Mouse (Mus musculus): ENCODE measurements around the gene Ttll3. TPM values are rescaled to one million over a fixed set of nuclear protein-coding genes. Genes with fewer than 3 reads are reported as not detected.

The Ttll3 gene
- total and polyA plus RNA-seq, 3 experiments: 5.7 to 11.2 TPM; not detected in 1

DNA sequence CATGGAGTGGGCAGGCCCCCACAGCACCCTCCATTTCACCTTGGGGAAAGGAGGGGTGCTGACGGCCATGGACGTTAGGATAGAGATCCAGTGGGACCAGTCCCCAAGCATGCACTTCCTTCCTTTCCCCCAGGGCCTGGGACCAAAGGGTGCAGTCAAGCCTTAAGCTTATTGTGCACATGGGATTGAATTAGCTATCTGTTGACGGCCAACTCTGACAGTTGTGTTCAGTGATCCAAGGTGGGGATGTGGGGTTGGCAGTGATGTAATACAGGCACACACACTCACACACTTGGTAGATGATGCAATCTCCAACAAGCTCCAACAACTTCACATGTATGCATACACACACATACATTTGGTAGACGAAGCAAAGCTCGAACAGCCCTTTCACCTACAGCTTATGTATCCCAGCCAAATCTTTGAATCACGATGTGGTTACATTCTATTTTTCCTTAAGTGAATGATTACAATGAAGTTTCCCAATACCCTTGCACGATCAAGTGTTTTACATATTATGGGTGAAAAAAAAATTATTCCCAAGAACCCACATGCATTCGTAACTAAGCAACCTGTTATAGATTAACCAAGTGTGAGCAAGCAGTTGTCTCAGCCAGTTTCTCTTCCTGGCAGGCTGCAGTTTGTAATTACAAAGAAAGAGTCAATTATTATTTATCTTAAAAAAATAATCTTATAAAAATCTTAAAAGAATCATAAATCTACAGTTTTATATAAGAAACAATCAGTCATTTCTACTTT, 55.3 kb downstream of the Ttll3 start:
- TF ChIP-seq ETS1 (IDR thresholded peaks at IDR 0.05; ENCODE audit: low read depth, low read length) (0 out of 2 replicates have a peak, but pooled peaks have one; percentile 21), GABPA (IDR thresholded peaks at IDR 0.05; ENCODE audit: low read depth, low read length) (no peak), HCFC1 (IDR thresholded peaks at IDR 0.05; ENCODE audit: low read depth, low read length) (no peak), MYB (IDR thresholded peaks at IDR 0.05; ENCODE audit: low read depth, low read length) (no peak)
- no peak overlapping the region for H3K27ac ChIP-seq (ENCODE audit: control insufficient read depth, low read depth, low read length)

DNA sequence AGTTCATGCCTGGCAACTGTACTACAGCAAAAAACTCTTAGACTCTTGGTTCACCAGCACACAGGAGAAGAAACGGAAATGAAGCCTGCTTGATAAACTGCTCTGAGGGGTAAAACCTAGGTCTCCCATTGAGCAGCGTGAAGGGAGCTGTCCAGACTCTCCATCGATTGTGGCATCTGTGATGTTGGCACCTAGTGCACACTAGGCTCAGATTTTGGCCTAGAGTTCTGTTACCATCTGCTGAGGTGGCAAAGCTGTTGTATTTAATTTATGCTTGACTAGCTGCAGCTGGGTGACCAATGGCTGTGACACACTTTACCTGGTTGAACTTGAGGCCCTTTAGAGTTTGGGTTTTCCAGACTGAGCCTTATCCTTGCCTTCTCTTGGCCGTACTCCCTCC, 58.6 kb downstream of the Ttll3 start:
- H3K4me1 ChIP-seq (ENCODE audit: control insufficient read depth in 1 of 2, insufficient read depth in 2 of 2, low read length in 2 of 2): peaks cover 4 to 11% of the 10 kb centered on the region in 2 experiments
- no peak overlapping the region for H3K4me3 ChIP-seq (ENCODE audit: control insufficient read depth in 1 of 2, insufficient read depth in 1 of 2, low read depth in 2 of 2, low read length in 2 of 2)
- peaks cover 10 to 12% of the 10 kb centered on the region in 2 experiments for H3K36me3 ChIP-seq (ENCODE audit: control insufficient read depth in 1 of 2, insufficient read depth in 2 of 2, low read length in 2 of 2)
- no peak overlapping the region for H3K27ac ChIP-seq (ENCODE audit: control insufficient read depth, low read depth, low read length)
- no peak overlapping the region for H3K9ac ChIP-seq (ENCODE audit: control insufficient read depth, low read depth, low read length, poor library complexity, severe bottlenecking)
- H3K27me3 ChIP-seq (ENCODE audit: control insufficient read depth in 1 of 2, insufficient read depth in 2 of 2, low read length in 2 of 2): no peaks in the 10 kb centered on the region; a peak in 1 of 4 replicates
- no peak for TF ChIP-seq RAD21 (IDR thresholded peaks at IDR 0.05; ENCODE audit: low read depth, low read length)
- no peak for TF ChIP-seq GATA1 (IDR thresholded peaks at IDR 0.05; ENCODE audit: low read depth, low read length)
- TF ChIP-seq CHD2 (IDR thresholded peaks at IDR 0.05; ENCODE audit: low read length): no peak
- TF ChIP-seq TBP (IDR thresholded peaks at IDR 0.05; ENCODE audit: low read depth, low read length): no peak
- TF ChIP-seq ZNF384 (IDR thresholded peaks at IDR 0.05; ENCODE audit: low read depth, low read length): no peak
- no peak for TF ChIP-seq POLR2AphosphoS2 (IDR thresholded peaks at IDR 0.05; ENCODE audit: low read length)
- TF ChIP-seq USF2 (IDR thresholded peaks at IDR 0.05; ENCODE audit: borderline replicate concordance in 1 of 2, insufficient read depth in 1 of 2, low read depth in 1 of 2, low read length in 2 of 2): no peak
- TF ChIP-seq MYB (IDR thresholded peaks at IDR 0.05; ENCODE audit: low read depth, low read length): no peak
- no peak for DNase-seq (ENCODE audit: low read depth, low spot score)
- H3K79me2 ChIP-seq (ENCODE audit: control insufficient read depth, insufficient read depth, low read length, poor library complexity): peaks cover 16% of the 10 kb centered on the region
- H3K9me3 ChIP-seq (replicated peaks; ENCODE audit: insufficient read depth, low read length): no peaks in the 10 kb centered on the region

More for the DNA sequence above, 55.3 kb downstream of the Ttll3 start:
- Histone ChIP-seq H3K9ac (ENCODE audit: control insufficient read depth, low read depth, low read length, poor library complexity, severe bottlenecking) (no peak overlapping the region), H3K79me2 (ENCODE audit: control insufficient read depth, insufficient read depth, low read length, poor library complexity) (peaks cover 18% of the 10 kb centered on the region), H3K9me3 (replicated peaks; ENCODE audit: insufficient read depth, low read length) (no peaks in the 10 kb centered on the region), H3K27me3 (ENCODE audit: control insufficient read depth in 1 of 2, insufficient read depth in 2 of 2, low read length in 2 of 2) (no peaks in the 10 kb centered on the region), H3K4me3 (ENCODE audit: control insufficient read depth in 1 of 2, insufficient read depth in 1 of 2, low read depth in 2 of 2, low read length in 2 of 2) (no peak overlapping the region), H3K4me1 (ENCODE audit: control insufficient read depth in 1 of 2, insufficient read depth in 2 of 2, low read length in 2 of 2) (peaks cover 4 to 16% of the 10 kb centered on the region in 2 experiments), H3K36me3 (ENCODE audit: control insufficient read depth in 1 of 2, insufficient read depth in 2 of 2, low read length in 2 of 2) (peaks cover 12 to 13% of the 10 kb centered on the region in 2 experiments)
- DNase-seq (ENCODE audit: low read depth, low spot score): no peak

DNA sequence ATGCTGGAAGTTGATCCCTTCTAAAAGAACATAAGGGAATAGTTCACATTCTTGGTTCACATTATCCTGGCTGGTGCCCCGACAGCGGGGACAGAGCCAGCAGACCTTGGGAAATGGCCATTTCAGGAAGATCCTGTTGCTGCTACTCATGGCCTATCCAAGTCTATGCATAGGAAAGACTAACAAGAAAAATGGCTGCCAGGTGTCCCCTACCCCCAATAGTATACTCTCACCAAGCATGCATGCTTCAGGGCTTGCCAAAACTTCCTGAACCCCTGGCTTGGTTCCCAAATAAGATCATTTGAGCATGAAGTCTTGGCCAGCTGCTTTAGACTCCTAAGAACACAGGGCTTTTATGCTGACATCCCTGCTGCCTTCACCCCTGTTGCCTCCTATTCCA, 62.8 kb downstream of the Ttll3 start:
- H3K36me3 ChIP-seq (ENCODE audit: control insufficient read depth in 1 of 2, insufficient read depth in 2 of 2, low read length in 2 of 2): peaks cover 0 to 7% of the 10 kb centered on the region in 2 experiments; a peak in 2 of 4 replicates
- no peaks in the 10 kb centered on the region; a peak in 2 of 4 replicates for H3K27me3 ChIP-seq (ENCODE audit: control insufficient read depth in 1 of 2, insufficient read depth in 2 of 2, low read length in 2 of 2)
- H3K4me3 ChIP-seq (ENCODE audit: control insufficient read depth in 1 of 2, insufficient read depth in 1 of 2, low read depth in 2 of 2, low read length in 2 of 2): no peak overlapping the region
- DNase-seq (ENCODE audit: low read depth, low spot score): no peak
- no peak overlapping the region for H3K27ac ChIP-seq (ENCODE audit: control insufficient read depth, low read depth, low read length)
- TF ChIP-seq JUND (IDR thresholded peaks at IDR 0.05; ENCODE audit: low read depth, low read length): no peak
- no peak for TF ChIP-seq RAD21 (IDR thresholded peaks at IDR 0.05; ENCODE audit: low read depth, low read length)
- TF ChIP-seq ZC3H11A (IDR thresholded peaks at IDR 0.05; ENCODE audit: low read depth, low read length): no peak
- no peak for TF ChIP-seq USF2 (IDR thresholded peaks at IDR 0.05; ENCODE audit: borderline replicate concordance in 1 of 2, insufficient read depth in 1 of 2, low read depth in 1 of 2, low read length in 2 of 2)
- no peak for TF ChIP-seq TCF12 (IDR thresholded peaks at IDR 0.05; ENCODE audit: low read depth, low read length)
- TF ChIP-seq MXI1 (IDR thresholded peaks at IDR 0.05; ENCODE audit: low read depth, low read length): no peak
- TF ChIP-seq SMC3 (IDR thresholded peaks at IDR 0.05; ENCODE audit: low read depth, low read length): no peak
- TF ChIP-seq BHLHE40 (IDR thresholded peaks at IDR 0.05; ENCODE audit: borderline replicate concordance, low read depth, low read length): no peak
- no peak for TF ChIP-seq SIN3A (IDR thresholded peaks at IDR 0.05; ENCODE audit: low read length)
- no peak for TF ChIP-seq ZMIZ1 (IDR thresholded peaks at IDR 0.05; ENCODE audit: low read depth, low read length)
- TF ChIP-seq TBP (IDR thresholded peaks at IDR 0.05; ENCODE audit: low read depth, low read length): no peak
- TF ChIP-seq CHD2 (IDR thresholded peaks at IDR 0.05; ENCODE audit: low read length): no peak
- TF ChIP-seq TAL1 (IDR thresholded peaks at IDR 0.05; ENCODE audit: low read length): no peak
- H3K9me3 ChIP-seq (replicated peaks; ENCODE audit: insufficient read depth, low read length): no peaks in the 10 kb centered on the region
- no peak overlapping the region for H3K9ac ChIP-seq (ENCODE audit: control insufficient read depth, low read depth, low read length, poor library complexity, severe bottlenecking)
- H3K4me1 ChIP-seq (ENCODE audit: control insufficient read depth in 1 of 2, insufficient read depth in 2 of 2, low read length in 2 of 2): no peaks in the 10 kb centered on the region
- H3K79me2 ChIP-seq (ENCODE audit: control insufficient read depth, insufficient read depth, low read length, poor library complexity): no peaks in the 10 kb centered on the region
